Mouse (Mus musculus) myocyte (in vitro differentiated cells): ENCODE measurements around the gene Ccdc40. TPM values are rescaled to one million over a fixed set of nuclear protein-coding genes. Genes with fewer than 3 reads are reported as not detected.

Source experiments
- H3K27me3 ChIP-seq: one replicate; pipeline ENCODE4 v1.6.1; 2011; ENCODE audit not compliant: control insufficient read depth, insufficient read depth, insufficient read length
- H3K36me3 ChIP-seq: one replicate; pipeline ENCODE4 v1.6.1; 2011; ENCODE audit not compliant: control insufficient read depth, insufficient read depth
- H3K4me2 ChIP-seq: one replicate; pipeline ENCODE4 v1.6.1; 2011; ENCODE audit warnings: low read depth, control low read depth
- H3K4me3 ChIP-seq: one replicate; pipeline ENCODE4 v1.5.1; 2011; ENCODE audit warnings: mild to moderate bottlenecking, control low read depth, moderate library complexity
- H3K79me2 ChIP-seq: one replicate; pipeline ENCODE4 v1.6.1; 2011; ENCODE audit not compliant: control insufficient read depth, insufficient read depth
- H3ac ChIP-seq: one replicate; pipeline ENCODE4 v1.6.1; 2011; ENCODE audit not compliant: control insufficient read depth, insufficient read length
- CEBPB ChIP-seq: IDR thresholded peaks from 2 replicates; pipeline ENCODE4 v1.6.1; 2011; ENCODE audit warnings: mild to moderate bottlenecking, moderate library complexity; ENCODE audit not compliant: poor library complexity, insufficient read depth, severe bottlenecking
- E2F4 ChIP-seq: IDR thresholded peaks from one replicate; pipeline ENCODE4 v1.6.1; 2011; ENCODE audit warnings: mild to moderate bottlenecking, control low read depth, moderate library complexity; ENCODE audit not compliant: insufficient read depth
- MAX ChIP-seq: IDR thresholded peaks from one replicate; pipeline ENCODE4 v1.6.1; 2011; ENCODE audit warnings: low read depth, mild to moderate bottlenecking, control low read depth
- MYOD1 ChIP-seq, 3 experiments: IDR thresholded peaks; one replicate each; pipeline ENCODE4 v1.6.1; 2011; ENCODE audit warnings: control low read depth in 2 of 3, low read depth in 2 of 3, mild to moderate bottlenecking in 2 of 3, moderate library complexity in 1 of 3; ENCODE audit not compliant: insufficient read length in 2 of 3, control insufficient read depth in 1 of 3
- MYOG ChIP-seq, 3 experiments: IDR thresholded peaks; one replicate each; pipeline ENCODE4 v1.6.1; 2011; ENCODE audit warnings: control low read depth in 2 of 3, low read depth in 2 of 3, mild to moderate bottlenecking in 2 of 3; ENCODE audit not compliant: insufficient read length in 2 of 3, control insufficient read depth in 1 of 3, insufficient read depth in 1 of 3
- POLR2A ChIP-seq: IDR thresholded peaks from one replicate; pipeline ENCODE4 v1.6.1; 2011; ENCODE audit warnings: low read depth, mild to moderate bottlenecking, control low read depth, moderate library complexity; ENCODE audit not compliant: insufficient read length
- POLR2AphosphoS2 ChIP-seq: IDR thresholded peaks from one replicate; pipeline ENCODE4 v1.6.1; 2011; ENCODE audit warnings: low read depth, control low read depth; ENCODE audit not compliant: insufficient read length
- REST ChIP-seq: IDR thresholded peaks from one replicate; pipeline ENCODE4 v1.6.1; 2011; ENCODE audit warnings: mild to moderate bottlenecking, control low read depth, moderate library complexity; ENCODE audit not compliant: insufficient read depth, insufficient read length
- SRF ChIP-seq: IDR thresholded peaks from one replicate; pipeline ENCODE4 v1.6.1; 2011; ENCODE audit warnings: low read depth; ENCODE audit not compliant: control insufficient read depth, insufficient read length
- TCF12 ChIP-seq: IDR thresholded peaks from one replicate; pipeline ENCODE4 v1.6.1; 2011; ENCODE audit warnings: mild to moderate bottlenecking, control low read depth; ENCODE audit not compliant: poor library complexity, insufficient read depth, severe bottlenecking
- TCF3 ChIP-seq: IDR thresholded peaks from one replicate; pipeline ENCODE4 v1.6.1; 2011; ENCODE audit warnings: low read depth, control low read depth; ENCODE audit not compliant: insufficient read length
- USF1 ChIP-seq: IDR thresholded peaks from one replicate; pipeline ENCODE4 v1.6.1; 2011; ENCODE audit warnings: low read depth, mild to moderate bottlenecking, control low read depth, moderate library complexity
- polyA plus RNA-seq: library from polyadenylated mRNA; unstranded; fragments of >200 nt; fragmentation: generic; extraction: Trizol; gene quantifications from one replicate; pipeline ENCODE4 v1.2.1, GENCODE M21; 2012; ENCODE audit warnings: missing spikeins

The Ccdc40 gene
- polyA plus RNA-seq, 1 experiment: 0.07 TPM

DNA sequence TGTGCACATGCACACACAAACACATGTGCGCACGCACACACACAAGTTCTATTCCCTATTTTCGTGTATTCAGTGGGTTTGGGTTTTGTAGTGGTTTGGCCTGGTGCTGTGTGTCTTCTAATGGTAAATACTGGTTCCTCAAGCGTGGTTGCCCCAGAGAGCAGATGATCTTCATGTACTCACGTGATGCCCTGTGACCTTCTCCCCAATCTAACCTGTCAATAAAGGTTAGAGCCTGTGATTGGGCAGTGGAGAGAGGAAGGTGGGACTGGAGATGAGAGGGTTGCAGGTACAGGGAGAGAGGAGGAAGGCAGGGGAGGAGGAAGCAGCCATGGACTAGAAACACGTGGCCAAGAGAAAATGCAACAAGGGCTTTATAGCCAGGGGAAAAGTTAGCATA, 10.5 kb upstream of the Ccdc40 start:
- Histone ChIP-seq H3K27me3 (no peaks in the 10 kb centered on the region), H3K79me2 (no peaks in the 10 kb centered on the region), H3K36me3 (no peaks in the 10 kb centered on the region), H3K4me3 (no peak overlapping the region), H3K4me2 (no peak overlapping the region), H3ac (no peak overlapping the region)
- TF ChIP-seq MYOD1 (IDR thresholded peaks at IDR 0.05; ENCODE audit: control insufficient read depth in 1 of 3, insufficient read length in 2 of 3, low read depth in 2 of 3) (no peak), REST (no peak), POLR2AphosphoS2 (no peak), TCF3 (no peak), POLR2A (no peak), USF1 (no peak), SRF (no peak), E2F4 (no peak), MYOG (IDR thresholded peaks at IDR 0.05; ENCODE audit: control insufficient read depth in 1 of 3, insufficient read depth in 1 of 3, insufficient read length in 2 of 3, low read depth in 2 of 3) (no peak), CEBPB (no peak), MAX (no peak), TCF12 (no peak)

DNA sequence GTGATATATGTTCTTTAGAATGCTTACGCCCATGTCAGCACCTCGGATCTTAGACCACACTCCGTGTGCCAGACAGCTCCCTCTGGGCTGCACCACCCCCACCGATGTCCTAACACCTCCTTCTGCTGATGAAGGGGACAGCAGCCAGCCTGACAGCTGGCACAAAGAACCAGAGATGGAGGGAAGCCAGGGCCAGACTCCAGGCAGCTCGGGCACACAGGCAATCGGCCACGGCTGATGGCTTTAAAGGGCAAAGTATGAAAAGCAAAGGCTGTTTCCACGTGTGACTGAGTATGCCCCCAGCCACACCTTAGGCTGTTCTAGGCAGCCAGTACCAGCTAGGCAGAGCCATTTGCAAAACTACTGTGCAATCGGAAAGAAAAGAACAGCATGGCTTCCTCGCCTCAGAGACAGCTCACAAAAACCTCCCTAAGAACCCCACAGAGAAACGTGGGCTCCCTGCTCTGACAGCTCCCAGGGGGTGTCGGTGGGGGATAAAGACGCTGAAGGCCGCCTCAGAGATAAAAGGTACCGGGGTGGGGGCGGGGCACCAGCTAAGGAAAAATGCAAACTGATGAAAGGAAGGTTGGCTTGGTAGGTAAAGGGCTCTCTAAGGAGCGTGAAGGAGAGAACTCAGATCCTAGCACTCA, 8.4 kb upstream of the Ccdc40 start:
- Histone ChIP-seq H3K79me2 (no peaks in the 10 kb centered on the region), H3K4me3 (no peak overlapping the region), H3K27me3 (no peaks in the 10 kb centered on the region), H3K4me2 (no peak overlapping the region), H3K36me3 (no peaks in the 10 kb centered on the region), H3ac (no peak overlapping the region)
- TF ChIP-seq MYOG (IDR thresholded peaks at IDR 0.05; ENCODE audit: control insufficient read depth in 1 of 3, insufficient read depth in 1 of 3, insufficient read length in 2 of 3, low read depth in 2 of 3) (peak in 1 of 3 experiments; percentile 81), MYOD1 (IDR thresholded peaks at IDR 0.05; ENCODE audit: control insufficient read depth in 1 of 3, insufficient read length in 2 of 3, low read depth in 2 of 3) (peak in 2 of 3 experiments; percentile 19 to 49), REST (no peak)

DNA sequence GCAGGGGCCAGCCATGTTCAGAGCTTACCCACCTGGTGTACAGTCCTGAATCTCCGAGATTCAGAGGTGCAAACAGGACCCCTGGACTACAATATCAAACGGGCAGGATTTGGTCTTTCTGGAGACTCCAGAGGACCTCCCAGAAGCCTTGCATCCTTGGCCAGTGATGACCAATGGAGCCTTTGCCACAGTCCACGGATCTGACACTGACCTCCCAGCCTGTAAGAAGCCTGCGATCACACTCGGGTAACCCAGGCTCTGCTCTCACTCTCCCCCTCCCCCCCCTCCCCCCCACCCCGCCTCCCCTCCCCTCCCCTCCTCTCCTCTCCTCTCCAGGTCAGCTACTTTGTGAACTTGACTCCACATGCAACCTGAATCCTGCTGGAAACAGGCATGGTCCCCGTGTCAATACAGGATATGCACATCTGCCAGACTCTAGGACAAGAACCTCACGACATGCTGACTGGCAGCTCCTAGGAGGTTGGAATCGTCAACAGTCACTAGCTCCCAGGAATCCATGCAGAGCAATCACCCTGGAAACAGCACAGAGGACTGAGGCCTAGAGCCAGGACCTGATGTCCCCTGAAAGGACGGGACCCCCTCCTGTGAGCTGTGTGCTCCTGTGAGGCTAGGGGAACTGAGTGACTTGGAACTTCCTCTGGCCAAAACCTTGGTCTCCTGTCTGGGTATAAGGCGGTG, 6.4 kb upstream of the Ccdc40 start:
- no peak overlapping the region for H3ac ChIP-seq
- no peak overlapping the region for H3K4me2 ChIP-seq
- H3K27me3 ChIP-seq: no peaks in the 10 kb centered on the region
- no peak for TF ChIP-seq SRF
- H3K36me3 ChIP-seq: no peaks in the 10 kb centered on the region
- H3K4me3 ChIP-seq: no peak overlapping the region
- no peaks in the 10 kb centered on the region for H3K79me2 ChIP-seq

DNA sequence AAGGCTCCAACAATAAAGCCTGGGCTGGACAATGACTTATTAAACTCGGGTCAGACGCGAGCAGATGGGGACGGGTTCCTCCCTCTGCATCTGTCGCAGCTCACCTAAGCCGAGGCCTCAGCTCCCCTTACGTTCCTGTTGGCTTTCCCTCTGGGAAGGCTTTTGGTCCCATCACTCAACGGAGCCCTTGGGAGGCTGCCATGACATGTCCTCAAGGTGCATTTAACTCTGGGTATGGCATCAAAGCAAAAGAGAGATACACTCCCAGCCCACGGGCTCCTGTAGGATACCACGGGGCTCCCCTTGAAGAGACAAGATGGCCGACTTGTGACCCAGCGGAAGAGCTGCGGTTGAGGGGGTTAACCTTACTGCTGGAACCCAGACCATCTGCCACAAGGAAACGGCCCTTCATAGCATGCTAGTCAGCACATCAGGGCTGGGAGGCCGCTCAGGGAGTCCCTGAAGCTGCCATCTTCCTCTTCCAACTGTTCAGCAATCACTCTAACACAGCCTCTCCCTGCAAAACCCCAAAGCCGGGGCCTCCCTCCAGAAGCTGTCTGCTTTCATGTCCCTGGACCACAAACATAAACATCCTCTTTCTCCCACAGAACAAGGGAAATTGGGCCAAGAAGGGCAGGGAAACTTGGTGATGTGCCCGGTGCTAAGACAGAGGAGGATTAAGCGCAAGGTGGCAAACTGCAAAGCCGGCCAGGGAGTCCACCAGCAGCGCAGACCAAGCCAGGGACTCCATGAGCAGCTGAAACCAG, 5.1 kb upstream of the Ccdc40 start:
- Histone ChIP-seq H3K36me3 (no peaks in the 10 kb centered on the region), H3K4me3 (no peak overlapping the region), H3K27me3 (no peaks in the 10 kb centered on the region), H3K4me2 (no peak overlapping the region), H3K79me2 (no peaks in the 10 kb centered on the region), H3ac (no peak overlapping the region)
- TF ChIP-seq SRF (no peak), E2F4 (no peak), MAX (no peak), USF1 (no peak), CEBPB (no peak), MYOD1 (IDR thresholded peaks at IDR 0.05; ENCODE audit: control insufficient read depth in 1 of 3, insufficient read length in 2 of 3, low read depth in 2 of 3) (no peak), TCF3 (no peak), MYOG (IDR thresholded peaks at IDR 0.05; ENCODE audit: control insufficient read depth in 1 of 3, insufficient read depth in 1 of 3, insufficient read length in 2 of 3, low read depth in 2 of 3) (no peak)

DNA sequence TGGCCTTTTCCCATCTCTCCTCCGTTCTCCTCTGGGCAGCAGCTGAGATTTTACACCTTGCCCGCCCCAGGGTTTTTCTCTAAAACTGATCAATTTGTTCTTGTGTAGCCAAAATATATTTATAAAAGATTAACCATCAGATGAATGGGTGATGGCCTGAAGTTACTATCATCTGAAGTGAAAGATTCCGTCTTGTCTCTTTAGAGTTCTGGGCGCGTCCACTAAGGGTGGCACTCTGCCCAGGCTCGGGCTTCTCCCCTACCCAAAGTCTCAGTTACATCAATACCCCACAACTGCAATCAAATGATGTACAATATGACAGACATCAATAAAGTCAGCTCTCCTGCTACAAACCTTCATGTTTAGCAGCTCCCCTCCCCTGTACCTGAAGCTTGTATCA, 3.4 kb upstream of the Ccdc40 start:
- no peaks in the 10 kb centered on the region for H3K27me3 ChIP-seq
- no peak overlapping the region for H3K4me2 ChIP-seq
- no peak overlapping the region for H3K4me3 ChIP-seq
- no peaks in the 10 kb centered on the region for H3K36me3 ChIP-seq
- H3ac ChIP-seq: no peak overlapping the region
- no peaks in the 10 kb centered on the region for H3K79me2 ChIP-seq
- TF ChIP-seq POLR2A (no peak), MAX (no peak), MYOD1 (IDR thresholded peaks at IDR 0.05; ENCODE audit: control insufficient read depth in 1 of 3, insufficient read length in 2 of 3, low read depth in 2 of 3) (no peak), POLR2AphosphoS2 (no peak), MYOG (IDR thresholded peaks at IDR 0.05; ENCODE audit: control insufficient read depth in 1 of 3, insufficient read depth in 1 of 3, insufficient read length in 2 of 3, low read depth in 2 of 3) (no peak), E2F4 (no peak), TCF3 (no peak), CEBPB (no peak), USF1 (no peak), SRF (no peak)
